Mouse (Mus musculus): ENCODE data around the gene Suds3. TPM values are rescaled to one million over a fixed set of nuclear protein-coding genes. Genes with fewer than 3 reads are reported as not detected.

Suds3 gene
- polyA plus RNA-seq, 1 experiment from 2014 or later: 26.6 TPM

DNA sequence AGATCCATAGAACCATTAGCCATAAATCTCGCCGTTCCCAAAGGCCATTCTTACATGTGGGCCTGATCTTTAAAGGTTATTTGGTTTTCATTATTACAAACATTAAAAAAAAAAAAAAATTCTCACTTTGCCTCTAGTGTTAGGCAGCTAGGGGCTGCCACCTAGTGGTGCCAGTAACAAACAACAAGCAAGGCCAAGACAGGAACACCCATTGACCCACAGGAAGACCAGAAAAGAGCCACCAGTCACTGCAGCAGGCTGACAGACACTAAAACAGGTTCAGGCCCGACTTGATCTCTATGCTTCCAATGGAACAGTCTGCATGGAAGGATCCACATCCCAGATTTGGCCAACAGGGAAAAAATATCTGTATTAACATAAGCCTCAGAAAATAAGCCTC is 19.2 kb downstream of the Suds3 start:
- 39% methylated on average over 3 of the region's 3 CpGs for WGBS (ENCODE audit: insufficient replicate concordance)
- Histone ChIP-seq H3K4me3 (ENCODE audit: low read depth, low read length) (no peak overlapping the region), H3K9ac (ENCODE audit: low read depth, low read length) (no peak overlapping the region), H3K4me2 (ENCODE audit: low read depth, low read length) (no peak overlapping the region), H3K27ac (ENCODE audit: low read length) (no peak overlapping the region), H3K36me3 (ENCODE audit: control insufficient read depth, insufficient read depth) (peaks cover 23% of the 10 kb centered on the region), H3K4me1 (ENCODE audit: control insufficient read depth, low read depth, low read length) (no peaks in the 10 kb centered on the region), H3K9me3 (replicated peaks; ENCODE audit: control insufficient read depth, low read length) (no peaks in the 10 kb centered on the region), H3K27me3 (ENCODE audit: control insufficient read depth, insufficient read depth, low read depth, low read length) (no peaks in the 10 kb centered on the region)
- no peak for ATAC-seq (ENCODE audit: low read depth)

DNA sequence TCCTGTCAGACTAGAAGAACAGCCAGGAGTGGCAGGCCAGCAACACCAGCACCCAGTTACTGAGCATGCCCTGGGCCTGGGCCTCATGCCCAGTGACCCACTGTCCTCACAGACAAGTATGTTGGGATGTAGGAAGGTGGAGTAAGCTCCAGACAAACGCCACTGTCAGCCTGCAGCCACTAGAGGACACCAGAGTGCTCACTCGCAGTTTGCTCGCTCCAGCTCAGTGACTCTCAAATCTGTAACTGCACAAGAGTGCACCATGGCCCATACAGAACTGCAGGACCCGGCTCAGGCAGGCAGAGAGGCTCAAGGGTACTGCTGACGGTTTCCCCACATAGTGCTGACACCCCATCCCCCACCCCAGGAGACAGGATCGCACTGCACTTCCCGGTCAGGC is 21.5 kb downstream of the Suds3 start:
- H3K27ac ChIP-seq (ENCODE audit: low read length): no peak overlapping the region
- H3K27me3 ChIP-seq (ENCODE audit: control insufficient read depth, insufficient read depth, low read depth, low read length): no peaks in the 10 kb centered on the region
- H3K9ac ChIP-seq (ENCODE audit: low read depth, low read length): no peak overlapping the region
- H3K36me3 ChIP-seq (ENCODE audit: control insufficient read depth, insufficient read depth): peaks cover 22% of the 10 kb centered on the region
- ATAC-seq (ENCODE audit: low read depth): no peak
- H3K4me1 ChIP-seq (ENCODE audit: control insufficient read depth, low read depth, low read length): no peaks in the 10 kb centered on the region
- no peak overlapping the region for H3K4me2 ChIP-seq (ENCODE audit: low read depth, low read length)
- H3K9me3 ChIP-seq (replicated peaks; ENCODE audit: control insufficient read depth, low read length): no peaks in the 10 kb centered on the region
- WGBS (ENCODE audit: insufficient replicate concordance): 64% methylated on average over 7 of the region's 7 CpGs
- no peak overlapping the region for H3K4me3 ChIP-seq (ENCODE audit: low read depth, low read length)

DNA sequence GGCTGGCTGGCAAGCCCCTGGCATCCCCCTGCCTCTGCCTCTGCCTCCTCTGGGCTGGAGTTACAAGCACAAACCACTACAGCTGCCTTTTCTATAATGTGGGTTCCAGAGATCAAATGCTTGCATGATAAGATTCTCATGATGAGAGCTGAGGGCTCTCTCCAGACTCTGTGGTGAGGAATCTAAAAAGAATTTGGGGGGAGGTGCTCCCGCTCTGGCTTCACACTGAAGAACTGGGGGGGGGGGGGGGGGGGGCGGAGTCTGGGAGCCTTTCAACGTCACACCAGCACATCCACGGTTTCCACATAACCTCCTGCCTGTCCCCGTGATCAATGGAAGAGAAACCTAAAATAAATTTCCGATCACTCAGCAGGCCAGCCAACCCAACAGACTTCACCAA is 26.1 kb downstream of the Suds3 start:
- Histone ChIP-seq H3K9ac (ENCODE audit: low read depth, low read length) (no peak overlapping the region), H3K27me3 (ENCODE audit: control insufficient read depth, insufficient read depth, low read depth, low read length) (no peaks in the 10 kb centered on the region; the same call in 1 of the 2 replicates), H3K4me2 (ENCODE audit: low read depth, low read length) (no peak overlapping the region), H3K9me3 (replicated peaks; ENCODE audit: control insufficient read depth, low read length) (no peaks in the 10 kb centered on the region), H3K27ac (ENCODE audit: low read length) (no peak overlapping the region), H3K4me3 (ENCODE audit: low read depth, low read length) (no peak overlapping the region), H3K36me3 (ENCODE audit: control insufficient read depth, insufficient read depth) (peaks cover 19% of the 10 kb centered on the region), H3K4me1 (ENCODE audit: control insufficient read depth, low read depth, low read length) (no peaks in the 10 kb centered on the region)
- 16% methylated on average over 6 of the region's 6 CpGs for WGBS (ENCODE audit: insufficient replicate concordance)
- ATAC-seq (ENCODE audit: low read depth): no peak

DNA sequence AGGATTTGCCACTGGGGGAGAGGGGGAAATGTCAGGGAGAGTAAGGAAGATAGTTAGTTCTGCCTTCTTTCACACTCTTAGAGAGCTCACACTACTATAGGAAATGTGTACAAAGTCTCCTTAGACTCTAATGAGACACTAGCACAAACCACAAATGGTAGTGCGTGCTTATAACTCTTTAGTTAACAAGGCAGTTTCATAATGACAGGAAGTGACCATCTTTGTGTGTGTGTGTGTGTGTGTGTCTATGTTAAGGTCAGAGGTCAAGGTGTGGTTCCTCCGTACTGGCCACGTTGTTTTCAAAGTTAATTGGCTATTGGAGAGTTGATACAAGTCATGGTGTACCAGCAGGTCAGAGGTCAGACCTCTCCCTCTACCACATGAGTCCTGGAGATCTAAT is 26.8 kb downstream of the Suds3 start:
- H3K4me3 ChIP-seq (ENCODE audit: low read depth, low read length): no peak overlapping the region
- 18% methylated on average over 3 of the region's 3 CpGs for WGBS (ENCODE audit: insufficient replicate concordance)
- no peak overlapping the region for H3K27ac ChIP-seq (ENCODE audit: low read length)
- no peak overlapping the region for H3K9ac ChIP-seq (ENCODE audit: low read depth, low read length)
- peaks cover 16% of the 10 kb centered on the region for H3K36me3 ChIP-seq (ENCODE audit: control insufficient read depth, insufficient read depth)
- ATAC-seq (ENCODE audit: low read depth): no peak
- no peak overlapping the region for H3K4me2 ChIP-seq (ENCODE audit: low read depth, low read length)
- H3K9me3 ChIP-seq (replicated peaks; ENCODE audit: control insufficient read depth, low read length): no peaks in the 10 kb centered on the region
- H3K27me3 ChIP-seq (ENCODE audit: control insufficient read depth, insufficient read depth, low read depth, low read length): no peaks in the 10 kb centered on the region; the same call in 1 of the 2 replicates
- no peaks in the 10 kb centered on the region for H3K4me1 ChIP-seq (ENCODE audit: control insufficient read depth, low read depth, low read length)

DNA sequence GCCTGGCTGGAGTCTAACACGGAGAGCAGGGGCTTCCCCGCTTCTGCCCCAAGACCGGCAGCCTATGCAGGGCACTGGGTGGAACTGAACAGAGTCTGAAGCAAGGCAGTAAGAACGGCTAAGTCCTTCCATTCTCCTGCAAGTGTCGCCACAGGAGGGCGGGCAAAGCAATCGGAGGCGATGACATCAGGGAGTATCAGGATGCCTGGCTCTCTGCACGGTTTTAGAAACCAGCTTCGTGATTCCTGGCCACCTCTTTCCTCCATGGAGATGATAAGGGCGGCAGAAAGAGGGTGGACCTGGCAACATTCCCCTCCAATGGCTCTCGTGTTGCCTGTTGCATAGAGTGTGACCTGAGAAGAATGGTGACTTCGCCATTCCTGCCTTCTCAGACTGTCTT is 28.2 kb downstream of the Suds3 start:
- Histone ChIP-seq H3K27ac (ENCODE audit: low read length) (no peak overlapping the region), H3K27me3 (ENCODE audit: control insufficient read depth, insufficient read depth, low read depth, low read length) (no peaks in the 10 kb centered on the region; the same call in 1 of the 2 replicates), H3K9me3 (replicated peaks; ENCODE audit: control insufficient read depth, low read length) (no peaks in the 10 kb centered on the region), H3K36me3 (ENCODE audit: control insufficient read depth, insufficient read depth) (peaks cover 13% of the 10 kb centered on the region), H3K4me3 (ENCODE audit: low read depth, low read length) (no peak overlapping the region), H3K9ac (ENCODE audit: low read depth, low read length) (no peak overlapping the region), H3K4me2 (ENCODE audit: low read depth, low read length) (no peak overlapping the region), H3K4me1 (ENCODE audit: control insufficient read depth, low read depth, low read length) (no peaks in the 10 kb centered on the region)
- no peak for ATAC-seq (ENCODE audit: low read depth)
- 10% methylated on average over 13 of the region's 13 CpGs for WGBS (ENCODE audit: insufficient replicate concordance)

DNA sequence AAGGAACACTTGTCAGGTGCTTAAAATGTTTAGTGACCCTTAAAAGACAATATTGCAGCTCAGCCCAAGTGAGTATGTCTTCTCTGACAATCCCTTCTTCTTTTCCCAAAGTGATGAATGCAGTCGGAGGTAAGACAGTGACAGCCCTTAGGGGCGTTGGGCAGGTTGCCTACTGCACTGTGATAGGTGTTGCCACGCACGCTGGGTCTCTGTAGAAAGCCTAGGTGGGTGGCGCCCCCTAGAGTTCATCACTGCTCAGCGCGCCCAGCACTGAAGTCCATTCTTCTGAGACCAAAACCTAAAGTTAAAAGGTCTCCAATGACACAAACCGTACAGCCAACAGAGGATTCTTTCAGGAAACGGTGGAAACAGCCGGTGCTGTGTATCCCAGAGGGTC is 46.4 kb downstream of the Suds3 start:
- no peak overlapping the region for H3K27ac ChIP-seq (ENCODE audit: low read length)
- H3K4me1 ChIP-seq (ENCODE audit: control insufficient read depth, low read depth, low read length): no peaks in the 10 kb centered on the region
- no peak for ATAC-seq (ENCODE audit: low read depth)
- WGBS (ENCODE audit: insufficient replicate concordance): 11% methylated on average over 10 of the region's 10 CpGs
- no peaks in the 10 kb centered on the region for H3K27me3 ChIP-seq (ENCODE audit: control insufficient read depth, insufficient read depth, low read depth, low read length)
- no peaks in the 10 kb centered on the region for H3K36me3 ChIP-seq (ENCODE audit: control insufficient read depth, insufficient read depth)
- H3K4me2 ChIP-seq (ENCODE audit: low read depth, low read length): no peak overlapping the region
- H3K4me3 ChIP-seq (ENCODE audit: low read depth, low read length): no peak overlapping the region
- H3K9me3 ChIP-seq (replicated peaks; ENCODE audit: control insufficient read depth, low read length): no peaks in the 10 kb centered on the region
- no peak overlapping the region for H3K9ac ChIP-seq (ENCODE audit: low read depth, low read length)

DNA sequence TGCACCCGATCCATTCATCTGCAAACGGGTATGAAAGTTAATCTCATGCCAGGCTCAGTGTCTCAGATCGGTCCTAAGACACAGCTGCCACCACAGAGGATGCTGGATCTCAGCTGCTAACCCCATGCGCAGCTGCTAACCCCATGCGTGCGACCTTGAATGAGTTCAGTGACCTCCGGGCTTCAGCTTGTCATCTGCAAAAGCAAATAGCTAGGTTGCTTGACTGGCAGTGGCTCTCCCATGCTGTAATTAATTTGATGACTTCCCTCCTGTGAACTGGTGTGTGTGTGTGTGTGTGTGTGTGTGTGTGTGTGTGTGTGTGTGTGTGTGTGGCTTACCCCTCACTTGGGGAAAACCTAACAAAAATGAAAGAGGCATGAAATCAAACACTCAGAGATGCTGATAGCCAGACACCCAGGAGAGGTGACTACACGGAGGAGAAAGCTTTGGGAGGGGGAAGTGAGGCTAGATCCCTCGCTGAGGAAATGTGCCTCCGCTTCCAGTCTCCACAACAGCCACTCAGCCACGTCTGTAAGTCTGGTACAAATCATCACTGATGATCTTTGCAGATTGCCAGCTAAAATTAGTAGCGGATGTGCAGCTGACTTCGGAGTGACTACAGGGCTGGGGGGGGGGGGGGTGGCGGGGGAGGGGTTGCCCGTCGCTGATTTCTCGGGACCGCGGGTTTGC is 47.0 kb downstream of the Suds3 start:
- Histone ChIP-seq H3K27me3 (ENCODE audit: control insufficient read depth, insufficient read depth, low read depth, low read length) (no peaks in the 10 kb centered on the region), H3K4me3 (ENCODE audit: low read depth, low read length) (no peak overlapping the region), H3K36me3 (ENCODE audit: control insufficient read depth, insufficient read depth) (no peaks in the 10 kb centered on the region), H3K4me1 (ENCODE audit: control insufficient read depth, low read depth, low read length) (no peaks in the 10 kb centered on the region), H3K9me3 (replicated peaks; ENCODE audit: control insufficient read depth, low read length) (no peaks in the 10 kb centered on the region), H3K4me2 (ENCODE audit: low read depth, low read length) (no peak overlapping the region), H3K27ac (ENCODE audit: low read length) (no peak overlapping the region), H3K9ac (ENCODE audit: low read depth, low read length) (no peak overlapping the region)
- ATAC-seq (ENCODE audit: low read depth): no peak
- 30% methylated on average over 19 of the region's 19 CpGs for WGBS (ENCODE audit: insufficient replicate concordance)

DNA sequence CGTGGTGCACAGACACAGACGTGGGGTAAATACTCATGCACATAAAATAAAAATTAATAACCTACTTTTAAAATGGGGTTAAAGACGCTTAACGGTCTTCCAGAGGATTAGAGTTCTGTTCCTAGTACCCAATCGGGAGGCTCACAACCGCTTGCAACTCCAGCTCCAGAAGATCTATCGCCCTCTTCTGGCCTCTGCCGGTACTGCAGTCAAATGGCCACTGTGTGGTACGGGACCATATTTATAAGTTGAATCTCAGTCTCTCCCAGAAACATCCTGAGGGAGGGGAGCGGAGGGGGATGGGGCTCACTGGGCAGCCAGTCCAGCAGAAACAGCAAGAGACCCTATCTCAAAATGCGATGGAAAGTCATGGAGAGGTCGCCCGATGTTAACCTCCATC is 47.7 kb downstream of the Suds3 start:
- WGBS (ENCODE audit: insufficient replicate concordance): 70% methylated on average over 13 of the region's 13 CpGs
- Histone ChIP-seq H3K9ac (ENCODE audit: low read depth, low read length) (no peak overlapping the region), H3K36me3 (ENCODE audit: control insufficient read depth, insufficient read depth) (no peaks in the 10 kb centered on the region), H3K9me3 (replicated peaks; ENCODE audit: control insufficient read depth, low read length) (no peaks in the 10 kb centered on the region), H3K27ac (ENCODE audit: low read length) (no peak overlapping the region), H3K27me3 (ENCODE audit: control insufficient read depth, insufficient read depth, low read depth, low read length) (no peaks in the 10 kb centered on the region), H3K4me3 (ENCODE audit: low read depth, low read length) (no peak overlapping the region), H3K4me2 (ENCODE audit: low read depth, low read length) (no peak overlapping the region), H3K4me1 (ENCODE audit: control insufficient read depth, low read depth, low read length) (no peaks in the 10 kb centered on the region)
- no peak for ATAC-seq (ENCODE audit: low read depth)

DNA sequence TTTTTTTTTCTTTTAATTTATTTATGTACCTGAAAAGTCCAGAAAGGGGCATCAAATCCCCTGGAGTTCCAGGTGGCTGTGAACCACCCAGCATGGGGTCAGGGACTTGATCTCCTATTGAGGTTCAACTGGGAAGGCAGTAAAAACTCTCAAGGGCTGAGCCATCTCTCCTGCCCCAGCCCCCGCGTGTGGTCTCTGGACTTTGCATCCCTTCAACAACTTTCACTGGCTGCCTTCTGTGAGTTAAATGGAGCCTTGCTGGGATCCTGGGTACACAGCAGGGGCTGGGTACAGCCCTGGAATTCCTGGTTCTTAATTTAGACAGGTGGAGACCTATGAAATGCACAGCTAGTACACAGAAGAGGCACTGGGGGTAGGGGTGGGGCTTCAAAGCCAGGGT is 54.7 kb downstream of the Suds3 start:
- Histone ChIP-seq H3K4me1 (ENCODE audit: control insufficient read depth, low read depth, low read length) (no peaks in the 10 kb centered on the region), H3K9ac (ENCODE audit: low read depth, low read length) (no peak overlapping the region), H3K4me2 (ENCODE audit: low read depth, low read length) (no peak overlapping the region), H3K36me3 (ENCODE audit: control insufficient read depth, insufficient read depth) (no peaks in the 10 kb centered on the region), H3K9me3 (replicated peaks; ENCODE audit: control insufficient read depth, low read length) (no peaks in the 10 kb centered on the region), H3K27me3 (ENCODE audit: control insufficient read depth, insufficient read depth, low read depth, low read length) (no peaks in the 10 kb centered on the region), H3K27ac (ENCODE audit: low read length) (no peak overlapping the region), H3K4me3 (ENCODE audit: low read depth, low read length) (no peak overlapping the region)
- WGBS (ENCODE audit: insufficient replicate concordance): 40% methylated on average over 2 of the region's 2 CpGs
- no peak for ATAC-seq (ENCODE audit: low read depth)

Data from liver, embryonic 16.5 days (tissue).